Mouse (Mus musculus): ENCODE measurements around the gene Il10ra.

The Il10ra gene

DNA sequence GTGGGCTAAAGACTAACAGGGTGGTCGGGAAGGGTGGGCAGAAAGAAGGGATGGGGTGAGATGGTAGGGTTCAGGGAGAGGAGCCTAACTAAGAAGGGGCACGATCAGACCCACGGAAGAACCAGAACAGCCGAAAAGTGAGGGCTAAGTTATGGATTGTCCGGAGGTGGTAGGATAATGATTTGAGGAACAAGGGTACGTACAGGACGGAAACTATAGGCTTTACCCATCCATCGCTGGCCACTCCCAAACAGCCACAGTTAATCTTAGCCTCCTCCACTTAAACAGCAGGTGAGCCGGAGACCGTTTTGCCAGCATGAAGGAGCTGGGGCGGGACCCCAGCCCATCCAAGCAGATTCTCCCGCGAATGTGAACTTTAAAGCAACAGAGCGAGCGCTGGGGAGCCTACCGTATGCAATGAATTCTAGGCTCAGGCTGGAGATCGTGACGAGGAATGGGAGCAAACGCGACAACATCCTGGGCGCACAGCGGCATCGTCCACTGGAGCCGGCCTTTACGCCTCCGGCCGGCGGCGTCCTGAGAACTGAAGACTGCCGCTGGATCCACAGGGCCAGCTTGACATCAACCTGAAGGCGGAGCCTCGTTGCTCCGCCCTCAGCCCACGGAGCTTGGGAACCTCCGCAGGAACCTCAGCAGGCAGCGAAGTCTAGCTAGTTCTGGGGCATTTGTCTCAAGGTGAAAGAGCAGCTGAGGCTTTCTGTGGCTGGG, at the start of gene Il10ra:
Gene Il10ra, minus strand, starts transcription at position 553 of the 729 bp plus-strand sequence.
- peak; percentile 38 for DNase-seq (ENCODE audit: extremely low spot score, low spot score)

DNA sequence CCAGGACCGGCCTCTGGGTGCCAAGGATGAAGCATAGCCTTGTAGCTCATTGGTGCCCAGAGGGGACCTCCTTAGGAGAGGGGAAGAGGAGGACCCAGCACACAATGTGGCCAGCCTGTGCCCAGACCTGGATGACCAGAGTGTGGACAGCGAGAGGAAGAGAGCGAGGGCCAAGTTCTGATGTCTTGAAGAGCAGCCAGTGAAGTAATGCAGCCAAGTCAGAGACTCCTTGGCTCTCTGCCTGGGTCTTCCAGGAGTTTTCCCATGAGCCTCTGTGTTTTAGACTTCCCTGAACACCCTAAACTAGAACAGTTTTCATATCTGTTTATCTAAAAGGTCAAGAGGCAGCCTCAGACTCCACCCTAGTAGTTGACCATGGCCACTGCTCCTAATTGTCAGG, 48.7 kb upstream of the Il10ra start:
- DNase-seq (ENCODE audit: extremely low spot score, low spot score), result no peak

DNA sequence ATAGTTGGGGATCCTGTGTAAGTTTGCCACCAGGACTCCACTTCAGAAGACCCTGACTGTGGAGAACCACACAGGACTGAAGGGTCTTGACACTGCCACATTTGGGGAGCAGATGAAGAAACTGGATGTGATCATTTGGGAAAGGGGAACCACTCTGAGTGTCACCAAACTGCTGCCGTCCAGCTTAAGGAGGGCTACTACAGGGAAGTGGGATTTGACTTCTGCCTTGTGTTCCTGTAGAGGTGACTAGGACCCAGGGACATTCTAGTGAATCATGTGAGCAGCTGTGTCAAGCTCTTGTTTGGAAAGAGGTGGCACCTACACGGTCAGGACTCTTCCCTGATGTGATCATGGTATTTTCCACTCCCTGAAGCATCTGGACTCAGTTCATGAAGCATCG, 45.0 kb upstream of the Il10ra start:
- no peak for DNase-seq (ENCODE audit: extremely low spot score, low spot score)

DNA sequence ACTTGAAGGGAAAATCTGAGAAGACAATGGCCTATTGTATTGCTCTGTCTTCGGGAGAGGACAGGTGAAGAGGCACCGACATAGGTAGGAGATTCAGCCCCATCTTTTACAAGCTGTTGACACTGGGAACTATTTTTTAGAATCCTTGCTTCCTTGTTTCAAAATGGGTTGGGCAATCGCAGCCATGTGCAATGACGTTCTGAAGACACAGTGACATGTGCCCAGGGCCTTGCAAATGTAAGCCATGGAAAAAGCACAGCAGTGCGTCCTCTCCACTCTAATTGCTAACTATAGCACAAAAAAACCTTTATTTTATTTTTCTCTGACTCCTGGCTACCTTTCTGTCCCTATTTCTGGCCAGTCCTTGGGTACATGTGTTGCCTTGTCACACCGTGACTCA, 42.9 kb upstream of the Il10ra start:
- DNase-seq (ENCODE audit: extremely low spot score, low spot score), result no peak

DNA sequence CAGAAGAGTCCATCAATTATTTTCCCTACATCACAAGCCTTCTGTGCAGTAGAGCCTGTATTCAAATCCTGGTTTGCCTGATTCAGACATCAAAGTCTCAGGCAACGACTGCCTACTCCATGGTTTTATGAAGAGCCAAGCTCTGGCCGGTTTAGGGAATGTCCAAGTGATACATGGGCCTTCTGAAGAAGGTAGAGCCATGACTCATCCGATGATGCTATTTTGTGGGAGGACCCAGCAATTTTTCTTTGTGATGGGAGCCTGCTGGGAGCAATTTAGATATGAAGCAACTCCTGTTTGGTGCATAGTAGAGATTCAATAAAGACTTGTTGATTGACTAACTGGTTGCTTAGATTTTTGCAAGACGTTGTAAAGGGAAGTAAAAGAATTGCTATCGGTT, 39.6 kb upstream of the Il10ra start:
- no peak for DNase-seq (ENCODE audit: extremely low spot score, low spot score)

DNA sequence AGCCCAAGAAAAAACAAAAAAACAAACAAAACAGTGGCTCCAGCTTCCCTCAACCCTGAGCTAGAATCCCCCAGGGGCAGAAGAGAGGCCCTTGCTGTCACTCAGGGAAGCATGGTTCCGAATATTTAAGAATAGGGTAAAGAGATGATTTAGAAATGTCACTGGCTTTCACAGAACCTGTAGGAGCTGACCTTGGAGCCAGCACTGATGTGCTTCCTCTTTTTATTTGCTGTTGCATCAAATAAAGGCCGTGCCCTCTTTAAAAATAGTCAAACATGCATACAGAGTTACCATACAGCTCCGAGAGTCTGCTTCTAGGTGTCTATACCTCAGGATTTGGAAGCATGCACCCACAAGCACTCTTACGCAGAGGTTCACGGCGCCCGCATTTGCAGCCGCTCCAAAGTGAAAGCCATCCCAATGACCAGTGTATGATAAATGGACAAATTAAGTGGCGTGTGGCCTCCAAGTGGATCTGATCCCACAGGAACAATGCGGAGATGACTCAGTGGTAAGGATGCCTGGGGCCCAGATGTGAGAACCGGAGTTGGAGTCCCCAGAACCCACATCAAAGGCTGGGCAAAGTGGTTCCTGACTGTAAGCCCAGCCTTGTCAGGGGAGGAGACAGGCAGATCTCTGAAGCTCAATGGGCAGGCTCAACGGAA, 37.9 kb upstream of the Il10ra start:
- DNase-seq (ENCODE audit: extremely low spot score, low spot score), result no peak

DNA sequence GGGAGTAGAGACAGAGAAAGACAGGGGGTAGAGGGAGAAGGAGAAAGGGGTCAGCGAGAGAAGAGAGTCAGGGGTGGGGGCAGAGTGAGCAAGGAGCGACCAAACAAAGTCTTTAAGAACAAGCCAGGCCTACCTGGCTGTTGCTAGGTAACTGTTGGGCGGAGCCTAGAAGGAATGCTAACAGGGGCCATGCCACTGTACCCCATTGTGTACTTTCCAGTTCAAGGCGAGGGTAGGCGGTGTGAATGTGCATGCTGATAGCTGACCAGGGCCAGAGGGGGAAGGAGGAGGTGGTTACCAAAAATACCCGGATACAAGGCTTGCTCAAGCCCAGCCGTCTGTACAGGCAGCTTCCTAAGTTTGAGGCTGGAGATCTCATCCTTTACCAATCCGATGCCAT, 32.8 kb upstream of the Il10ra start:
- no peak for DNase-seq (ENCODE audit: extremely low spot score, low spot score)

DNA sequence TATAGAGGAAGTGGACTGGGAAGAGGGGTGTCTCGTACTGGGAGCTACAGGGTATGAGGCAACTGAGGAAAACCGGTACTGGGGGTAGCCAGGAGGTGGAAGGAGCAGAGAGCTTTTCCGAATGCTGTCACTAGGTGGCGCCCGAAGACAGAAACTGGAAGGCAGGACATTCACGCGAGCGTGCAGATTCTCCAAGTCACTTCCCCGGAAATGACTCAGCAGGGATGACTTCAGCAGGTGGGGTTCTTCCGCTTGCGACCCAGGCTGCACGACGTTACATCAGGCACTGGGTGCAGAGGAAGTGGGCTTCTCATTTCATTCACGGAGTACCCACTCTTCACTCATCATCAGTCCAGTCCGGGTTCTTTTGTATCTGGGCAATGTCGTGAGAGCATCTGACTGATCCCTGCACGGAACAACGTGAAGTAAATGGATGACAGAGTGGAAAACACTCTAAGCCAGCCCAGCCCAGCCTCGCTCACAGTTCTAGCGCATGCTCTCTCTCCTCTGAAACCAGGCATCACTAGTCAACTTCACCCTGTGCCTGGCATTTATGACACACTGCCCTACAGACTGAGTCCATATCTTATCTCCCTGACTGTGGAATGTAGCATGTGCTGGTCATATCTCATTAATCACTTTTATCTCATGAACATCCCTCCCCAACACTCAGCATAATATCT, 31.6 kb upstream of the Il10ra start:
- peak; percentile 91 for DNase-seq (ENCODE audit: extremely low spot score, low spot score)

DNA sequence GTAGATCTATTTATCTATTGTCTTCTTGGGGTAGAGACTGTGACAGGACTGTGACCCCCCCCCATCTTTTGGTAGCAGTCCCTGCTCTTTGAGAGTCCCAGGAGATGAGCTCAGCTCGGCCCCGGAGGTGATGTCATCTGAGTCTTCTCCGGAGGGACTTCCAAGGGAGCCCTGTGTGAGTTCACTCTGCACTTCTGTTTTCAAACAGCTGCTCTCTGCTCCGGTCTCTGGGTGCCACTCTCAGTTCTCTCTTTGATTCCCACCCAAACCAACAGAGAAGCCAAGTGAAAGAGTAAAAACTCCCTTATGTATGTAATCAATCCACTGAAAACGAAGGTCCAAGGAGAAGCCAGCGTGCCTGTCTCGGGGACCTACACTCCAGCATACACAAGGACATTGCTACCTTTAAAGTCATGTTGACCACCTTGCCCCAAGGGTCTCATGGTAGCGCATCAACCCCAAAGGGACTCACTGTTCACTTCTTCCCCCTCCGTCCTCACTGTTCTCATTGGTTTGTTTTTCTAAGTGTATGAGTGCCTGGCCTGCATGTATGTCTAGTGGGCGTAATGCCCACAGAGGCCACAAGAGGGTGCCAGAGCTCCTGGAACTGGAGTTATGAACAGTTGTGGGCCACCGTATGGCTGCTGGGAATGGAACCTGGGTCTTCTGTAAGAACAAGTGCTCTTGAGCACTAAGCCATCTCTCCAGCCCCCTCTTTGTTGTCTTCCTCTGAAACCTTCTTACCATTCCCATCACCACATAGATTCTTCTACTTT, 30.5 kb upstream of the Il10ra start:
- DNase-seq (ENCODE audit: extremely low spot score, low spot score), result peak; percentile 57

DNA sequence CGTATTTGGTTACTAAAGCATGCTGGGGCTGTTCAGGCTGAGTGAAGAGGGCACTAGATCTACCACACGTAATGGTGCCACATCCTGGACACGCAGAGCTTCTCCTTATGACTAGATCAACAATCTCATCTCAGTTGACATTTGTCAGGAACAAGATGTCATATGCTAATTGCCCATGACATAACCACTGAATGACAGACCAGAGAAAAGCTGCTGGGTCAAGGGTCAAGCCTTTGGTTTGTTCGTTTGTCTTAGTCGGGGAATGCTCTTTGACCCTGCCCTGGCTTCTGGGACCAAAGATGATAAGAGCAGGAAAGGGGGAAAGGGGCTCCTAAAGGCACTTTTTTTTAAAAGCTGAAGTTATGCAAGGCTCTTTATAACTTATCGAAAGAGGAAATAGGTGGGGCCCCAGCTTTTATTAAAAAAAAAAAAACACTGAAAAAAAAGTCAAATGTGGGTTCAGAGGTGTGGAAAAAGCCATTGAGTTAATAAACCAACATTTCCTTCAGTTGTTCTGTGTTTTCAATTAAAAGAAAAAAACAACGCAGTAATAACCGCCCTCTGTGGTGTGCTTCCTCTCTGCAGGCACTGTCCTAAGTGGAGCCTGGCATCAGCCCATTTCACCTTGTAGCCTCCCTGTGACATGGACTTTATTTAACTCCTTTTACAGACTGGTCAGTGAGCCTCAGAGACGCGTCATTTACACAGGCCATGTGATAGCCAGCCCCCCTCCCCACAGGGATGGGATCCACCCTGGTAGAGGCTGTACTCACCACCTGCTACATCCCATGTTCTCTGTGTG, 25.5 kb upstream of the Il10ra start:
- DNase-seq (ENCODE audit: extremely low spot score, low spot score), result no peak

DNA sequence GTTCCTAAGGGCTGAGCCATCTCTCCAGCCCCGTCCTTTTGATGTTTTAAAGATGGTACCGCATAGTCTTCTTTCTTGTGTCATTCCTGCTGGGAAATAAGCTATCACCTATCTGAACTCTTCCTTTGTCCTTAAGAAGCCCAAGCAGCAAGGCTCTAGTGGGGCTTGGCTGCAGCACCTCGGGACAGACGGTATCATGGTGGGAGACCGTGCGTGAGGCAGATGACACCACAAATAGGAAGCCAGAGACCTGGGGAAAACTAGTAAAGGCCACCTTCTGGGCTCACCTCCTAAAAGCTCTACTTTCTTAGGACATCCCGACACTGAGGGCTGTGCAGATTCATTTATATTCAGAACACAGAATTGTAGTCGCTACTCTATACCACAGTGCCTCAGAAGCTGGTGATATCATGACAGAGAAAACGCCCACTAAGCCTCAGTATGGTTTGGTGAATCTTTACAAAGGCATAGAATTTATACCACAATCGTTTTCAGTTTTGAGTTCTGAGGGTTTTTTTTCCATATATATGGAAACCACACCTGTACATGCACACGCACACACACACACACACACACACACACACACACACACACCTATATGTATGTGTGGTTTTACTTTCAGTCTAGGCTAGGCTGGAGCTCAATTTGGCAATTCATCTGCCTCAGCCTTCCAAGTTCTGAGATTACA, 22.7 kb upstream of the Il10ra start:
- DNase-seq (ENCODE audit: extremely low spot score, low spot score), result no peak

DNA sequence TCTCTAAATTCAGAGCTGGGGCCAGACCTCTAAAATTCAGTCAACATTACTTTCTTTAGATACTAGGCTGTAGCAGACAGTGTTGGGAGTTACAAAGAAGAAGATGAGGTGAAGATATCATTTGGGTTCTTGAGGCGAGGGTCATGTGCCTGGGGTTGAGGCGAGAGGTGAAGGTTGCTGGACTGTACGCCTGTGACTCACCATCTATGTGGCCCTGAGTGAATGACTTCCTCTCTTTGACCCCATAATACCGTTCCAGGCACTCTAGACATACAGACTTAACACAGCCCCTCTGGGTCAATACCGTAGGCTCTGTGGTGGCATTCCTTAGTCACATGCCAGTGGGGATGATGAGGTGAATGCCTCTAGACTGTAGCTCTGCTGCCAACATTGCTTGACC, 13.5 kb upstream of the Il10ra start:
- no peak for DNase-seq (ENCODE audit: extremely low spot score, low spot score)

DNA sequence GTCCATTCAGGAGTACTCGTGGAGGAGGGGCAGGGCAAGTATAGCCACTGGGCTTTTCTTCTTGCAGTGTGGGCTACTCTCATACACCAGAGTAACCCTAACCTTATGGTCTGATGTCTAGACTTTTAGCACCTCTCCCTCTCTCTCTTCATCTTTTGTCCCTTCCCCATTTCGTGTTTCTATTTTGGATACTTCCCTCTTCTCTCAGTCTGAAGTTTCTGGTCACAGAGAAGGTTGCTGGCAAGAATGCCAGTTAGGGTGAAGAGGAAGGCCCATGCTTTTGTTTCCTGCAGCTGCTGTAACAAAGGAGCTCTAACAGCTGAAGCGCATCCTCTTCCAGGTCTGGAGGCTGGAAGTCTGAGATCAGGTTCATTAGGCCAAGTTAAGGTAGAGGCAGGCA, 11.9 kb upstream of the Il10ra start:
- DNase-seq (ENCODE audit: extremely low spot score, low spot score), result no peak

DNA sequence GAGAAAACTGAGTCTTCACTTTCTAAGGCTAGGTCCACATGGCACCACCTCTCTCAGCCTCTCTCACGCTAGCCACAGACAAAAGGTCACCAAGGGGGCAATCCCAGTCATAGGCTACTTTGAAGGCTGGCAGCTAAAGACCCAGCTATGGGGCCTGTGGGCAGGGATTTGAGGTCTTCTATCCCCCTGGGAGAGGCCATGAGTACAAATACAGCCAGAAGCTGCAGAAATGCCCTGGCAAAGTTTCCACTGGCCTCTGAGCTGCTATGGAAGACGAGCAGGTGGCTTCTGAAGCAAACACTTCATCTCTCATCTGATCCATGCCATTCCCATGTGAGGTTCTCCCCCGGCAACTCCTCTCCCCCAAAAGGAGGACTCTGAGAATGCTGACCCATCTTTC, 11.1 kb upstream of the Il10ra start:
- DNase-seq (ENCODE audit: extremely low spot score, low spot score), result no peak

DNA sequence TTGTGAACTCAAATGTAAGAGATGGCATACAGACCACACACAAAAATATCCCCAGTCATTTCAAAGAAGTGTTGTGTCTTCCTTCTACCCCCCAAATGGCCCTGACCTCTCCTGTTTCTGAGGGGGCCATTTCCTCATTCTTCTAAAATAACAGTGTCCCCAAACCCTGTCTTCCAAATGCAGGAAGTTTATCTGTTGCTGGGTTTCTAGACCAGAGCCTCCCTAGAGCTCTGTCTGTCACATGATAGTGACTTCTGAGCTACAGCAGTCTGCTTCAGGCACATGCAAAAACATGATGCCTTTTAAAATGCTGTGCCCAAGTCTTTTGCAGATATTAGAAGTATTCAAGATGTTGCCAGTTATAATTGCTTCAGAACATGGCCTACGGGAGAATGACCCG, 5.7 kb upstream of the Il10ra start:
- DNase-seq (ENCODE audit: extremely low spot score, low spot score), result no peak

DNA sequence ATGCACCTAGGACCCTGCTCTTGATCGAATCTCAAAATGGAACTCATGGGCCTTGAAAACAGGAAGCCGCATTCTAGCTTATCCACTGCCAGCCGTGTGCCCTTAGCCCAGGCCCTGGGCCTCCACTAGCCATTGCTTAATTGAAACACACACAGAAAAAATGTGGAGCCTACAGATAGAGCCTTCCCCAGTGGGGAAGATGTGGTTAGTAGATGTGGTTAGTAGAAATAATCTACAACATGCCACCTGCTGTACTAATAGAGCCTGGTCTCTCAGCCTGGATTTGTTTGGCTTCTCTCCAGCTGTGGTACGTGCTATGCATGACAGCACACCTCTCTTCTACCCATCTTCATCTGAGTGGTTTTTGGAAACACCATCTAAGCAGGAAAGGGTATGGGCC, 5.3 kb upstream of the Il10ra start:
- no peak for DNase-seq (ENCODE audit: extremely low spot score, low spot score)

DNA sequence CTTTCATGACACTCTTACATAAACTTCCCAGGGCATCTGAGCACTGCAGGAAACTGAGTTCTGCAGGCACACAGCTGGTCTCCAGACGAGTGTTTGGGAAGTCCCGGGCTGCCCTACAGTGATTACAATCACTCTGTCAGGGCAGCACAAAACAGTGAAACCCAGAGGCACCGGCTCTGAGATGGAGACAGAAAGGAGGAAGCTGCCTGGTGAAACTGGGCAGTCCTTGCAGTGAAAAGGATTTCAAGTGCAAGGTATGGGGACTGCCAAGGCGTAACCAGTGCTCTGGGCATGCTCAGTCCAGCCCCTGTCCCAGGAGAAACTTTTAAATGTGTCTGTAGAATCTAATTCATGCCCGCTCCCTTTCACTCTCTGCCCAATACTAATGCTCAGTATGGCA, 3.3 kb upstream of the Il10ra start:
- DNase-seq (ENCODE audit: extremely low spot score, low spot score), result no peak

DNA sequence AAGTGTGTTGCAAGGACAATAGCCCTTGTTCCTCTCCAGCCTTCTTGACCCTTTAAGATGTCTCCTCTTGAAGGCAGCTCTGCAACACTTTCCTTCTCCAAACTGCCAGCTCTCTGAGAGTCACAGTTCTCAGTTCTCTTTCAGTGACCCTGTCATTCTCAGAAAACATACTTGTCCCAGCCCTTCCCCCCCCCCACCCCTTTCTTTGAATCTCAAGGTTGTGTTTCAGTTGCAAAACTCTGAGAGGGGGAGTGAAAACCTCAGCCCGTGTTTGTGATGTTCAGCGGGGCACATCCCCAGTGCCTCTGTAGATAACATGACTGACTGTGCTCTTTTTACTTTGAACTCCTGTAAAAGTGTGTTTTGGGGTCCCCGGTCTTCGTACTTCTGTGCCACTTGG, 870 bp downstream of the Il10ra start:
- DNase-seq (ENCODE audit: extremely low spot score, low spot score), result no peak

DNA sequence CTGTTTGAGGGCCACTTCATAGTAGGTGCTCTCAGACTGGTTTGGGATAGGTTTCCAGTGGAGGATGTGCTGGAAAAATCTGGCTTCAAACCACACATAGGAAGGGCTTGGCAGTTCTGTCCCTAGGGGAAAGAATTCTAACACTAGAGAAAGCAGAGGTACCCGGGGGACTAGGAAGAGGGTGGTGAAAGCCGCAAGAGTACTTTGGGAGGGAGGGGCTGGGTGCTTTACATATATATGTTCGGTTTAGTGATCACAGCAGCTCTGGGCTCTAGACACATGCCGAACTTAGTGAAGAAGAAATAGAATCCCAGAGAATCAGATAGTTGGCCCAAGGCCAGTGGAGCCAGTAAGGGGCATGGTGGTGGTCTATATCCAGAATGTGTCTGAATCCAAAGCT, 1.9 kb downstream of the Il10ra start:
- no peak for DNase-seq (ENCODE audit: extremely low spot score, low spot score)

DNA sequence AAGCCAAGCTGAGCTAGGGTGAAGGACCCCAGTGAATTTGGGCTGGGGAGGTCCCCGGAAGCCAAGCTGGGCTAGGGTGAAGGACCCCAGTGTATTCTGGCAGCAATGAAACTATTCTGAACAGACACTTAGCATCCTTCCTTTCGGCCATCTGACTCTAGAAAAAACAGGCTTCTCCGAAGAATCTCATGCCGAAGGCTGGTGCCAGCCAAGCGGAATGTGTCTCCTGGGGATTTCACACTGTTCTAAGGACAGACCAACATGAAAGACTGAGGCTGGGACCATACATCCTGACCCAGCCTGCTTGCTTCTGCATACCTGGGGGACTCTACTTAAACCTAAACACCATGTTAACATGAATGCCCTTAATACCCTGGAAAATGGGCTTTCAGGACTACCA, 7.1 kb downstream of the Il10ra start:
- no peak for DNase-seq (ENCODE audit: extremely low spot score, low spot score)

DNA sequence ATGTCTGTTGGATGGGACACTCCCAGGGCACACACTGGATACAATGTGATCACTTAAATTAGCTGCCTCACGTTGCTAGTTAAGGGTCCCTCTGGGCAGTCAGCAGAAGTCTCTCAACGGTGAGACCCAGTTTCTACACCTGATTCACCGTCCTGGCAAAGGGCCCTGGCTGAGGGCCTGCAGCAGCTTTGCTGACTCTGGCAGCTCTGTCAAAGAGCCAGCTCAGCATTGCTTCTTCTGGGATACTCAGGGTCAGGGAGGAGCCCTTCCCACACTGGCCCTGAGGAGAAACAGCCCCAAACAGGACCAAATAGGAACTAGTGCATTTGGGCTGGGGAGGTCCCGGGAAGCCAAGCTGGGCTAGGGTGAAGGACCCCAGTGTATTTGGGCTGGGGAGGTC, 7.5 kb downstream of the Il10ra start:
- DNase-seq (ENCODE audit: extremely low spot score, low spot score), result no peak
